Mouse (Mus musculus): ENCODE data around the gene Igsf9b. TPM values are rescaled to one million over a fixed set of nuclear protein-coding genes. Genes with fewer than 3 reads are reported as not detected.

Igsf9b gene
- total and polyA plus RNA-seq, 2 experiments from 2014 or later: 19.3 to 83.3 TPM

DNA sequence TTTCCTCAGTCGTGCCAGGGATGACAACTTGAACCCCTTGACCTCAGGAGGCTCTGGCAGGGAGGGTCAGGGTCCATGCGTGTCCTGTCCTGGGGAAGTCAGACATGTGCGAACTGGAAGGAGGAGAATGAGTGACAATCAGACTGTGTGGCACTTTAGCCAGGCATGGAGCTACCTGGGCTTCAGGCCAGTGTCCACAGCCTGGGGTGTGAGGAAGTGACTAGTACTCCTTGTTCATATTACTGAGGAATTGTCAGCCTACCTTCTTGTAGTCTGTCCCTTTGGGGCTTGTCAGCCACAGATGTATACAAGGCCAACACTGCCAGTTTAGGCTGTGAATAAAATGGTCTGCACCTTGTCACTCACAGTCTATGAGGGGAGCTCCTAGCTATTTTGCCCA, 24.4 kb downstream of the Igsf9b start:
- TF ChIP-seq CTCF (IDR thresholded peaks at IDR 0.05): no peak
- Histone ChIP-seq H3K4me1 (ENCODE audit: insufficient read depth, low read length) (no peaks in the 10 kb centered on the region), H3K9ac (replicated peaks; ENCODE audit: low read length, poor library complexity, severe bottlenecking) (no peak overlapping the region), H3K27me3 (ENCODE audit: insufficient read depth, low read length) (no peaks in the 10 kb centered on the region), H3K4me2 (ENCODE audit: low read depth, low read length, poor library complexity, severe bottlenecking) (no peak overlapping the region), H3K36me3 (ENCODE audit: insufficient read depth, low read length) (peaks cover 60% of the 10 kb centered on the region), H3K27ac (ENCODE audit: low read depth, low read length) (no peak overlapping the region), H3K9me3 (ENCODE audit: low read length) (no peaks in the 10 kb centered on the region), H3K4me3 (ENCODE audit: low read depth, low read length) (no peak overlapping the region)
- ATAC-seq (ENCODE audit: low FRiP score) (peak; percentile 18; the same call in 1 of the 2 replicates), DNase-seq (ENCODE audit: low spot score) (no peak)
- 95% methylated on average over 3 of the region's 3 CpGs for WGBS

DNA sequence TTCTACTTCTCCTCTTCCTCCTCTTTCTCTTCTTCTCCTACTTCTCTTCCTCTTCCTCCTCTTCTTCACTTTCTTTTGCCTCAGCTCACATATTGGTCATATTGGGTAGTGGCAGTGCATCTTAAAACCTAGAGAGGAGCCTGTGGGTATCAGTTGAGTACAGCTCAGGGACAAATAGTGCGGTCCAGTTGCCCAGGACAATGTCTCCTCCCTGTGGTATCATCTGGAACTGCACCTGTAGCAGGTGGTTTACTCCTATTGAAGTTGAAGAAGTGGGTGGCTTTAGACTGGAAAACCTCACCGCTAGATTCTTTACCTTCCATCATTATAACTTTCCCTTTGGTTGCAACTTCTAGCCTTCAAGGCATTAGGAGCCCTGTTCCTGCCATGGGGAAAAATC, 26.9 kb downstream of the Igsf9b start:
- no peaks in the 10 kb centered on the region for H3K4me1 ChIP-seq (ENCODE audit: insufficient read depth, low read length)
- 48% methylated on average over 2 of the region's 2 CpGs for WGBS
- TF ChIP-seq CTCF (IDR thresholded peaks at IDR 0.05): peak; percentile 95
- no peaks in the 10 kb centered on the region for H3K9me3 ChIP-seq (ENCODE audit: low read length)
- no peak overlapping the region for H3K27ac ChIP-seq (ENCODE audit: low read depth, low read length)
- ATAC-seq (ENCODE audit: low FRiP score): no peak
- no peak overlapping the region for H3K4me2 ChIP-seq (ENCODE audit: low read depth, low read length, poor library complexity, severe bottlenecking)
- no peak overlapping the region for H3K9ac ChIP-seq (replicated peaks; ENCODE audit: low read length, poor library complexity, severe bottlenecking)
- DNase-seq (ENCODE audit: low spot score): peak; percentile 78
- no peaks in the 10 kb centered on the region for H3K27me3 ChIP-seq (ENCODE audit: insufficient read depth, low read length)
- H3K4me3 ChIP-seq (ENCODE audit: low read depth, low read length): no peak overlapping the region
- H3K36me3 ChIP-seq (ENCODE audit: insufficient read depth, low read length): peaks cover 61% of the 10 kb centered on the region

DNA sequence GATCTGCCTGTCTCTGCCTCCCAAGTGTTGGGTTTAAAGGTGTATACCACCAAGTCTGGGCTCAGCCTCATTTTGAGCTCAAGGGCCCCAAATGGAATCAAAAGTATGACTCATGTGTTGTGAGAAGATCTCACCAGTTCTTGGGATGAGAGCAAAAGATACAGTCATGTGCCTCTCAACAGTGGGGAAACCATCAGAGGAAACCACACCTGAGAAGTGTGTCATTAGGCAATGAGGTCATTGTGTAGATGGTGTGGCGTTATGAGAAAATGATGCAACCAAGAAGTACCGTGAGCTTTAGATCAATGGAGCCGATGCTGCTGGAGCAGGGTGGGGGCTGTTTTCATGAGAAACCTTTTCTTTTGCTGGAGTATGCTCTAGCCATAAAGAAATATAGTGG, 28.6 kb downstream of the Igsf9b start:
- DNase-seq (ENCODE audit: low spot score) (no peak), ATAC-seq (ENCODE audit: low FRiP score) (no peak)
- Histone ChIP-seq H3K27ac (ENCODE audit: low read depth, low read length) (no peak overlapping the region), H3K36me3 (ENCODE audit: insufficient read depth, low read length) (peaks cover 72% of the 10 kb centered on the region), H3K9ac (replicated peaks; ENCODE audit: low read length, poor library complexity, severe bottlenecking) (no peak overlapping the region), H3K9me3 (ENCODE audit: low read length) (no peaks in the 10 kb centered on the region), H3K27me3 (ENCODE audit: insufficient read depth, low read length) (no peaks in the 10 kb centered on the region), H3K4me3 (ENCODE audit: low read depth, low read length) (no peak overlapping the region), H3K4me2 (ENCODE audit: low read depth, low read length, poor library complexity, severe bottlenecking) (no peak overlapping the region), H3K4me1 (ENCODE audit: insufficient read depth, low read length) (no peaks in the 10 kb centered on the region)
- TF ChIP-seq CTCF (IDR thresholded peaks at IDR 0.05): no peak
- WGBS: 98% methylated on average over 3 of the region's 3 CpGs

DNA sequence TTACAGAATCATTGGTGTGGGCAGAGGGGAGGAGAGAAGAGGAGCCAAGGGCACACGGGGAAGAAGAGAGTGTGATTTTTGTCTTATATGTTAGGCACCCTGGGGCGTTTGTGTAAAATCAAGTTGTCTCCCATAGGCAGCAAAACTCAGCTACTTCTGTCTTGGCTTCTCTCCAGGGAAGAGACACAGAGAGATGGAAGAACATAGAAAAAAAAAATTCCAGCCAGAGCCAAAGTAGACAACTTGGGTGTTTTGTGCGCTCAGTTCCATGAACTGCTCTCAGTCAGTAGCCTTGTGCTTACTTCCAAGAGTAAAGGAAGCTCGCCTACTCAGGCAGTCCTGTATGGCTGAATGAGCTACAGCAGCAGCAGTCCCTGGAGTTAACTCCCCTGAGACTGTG, 31.4 kb downstream of the Igsf9b start:
- no peak for DNase-seq (ENCODE audit: low spot score)
- no peak overlapping the region for H3K4me2 ChIP-seq (ENCODE audit: low read depth, low read length, poor library complexity, severe bottlenecking)
- 84% methylated on average over 4 of the region's 4 CpGs for WGBS
- no peak for ATAC-seq (ENCODE audit: low FRiP score)
- H3K27ac ChIP-seq (ENCODE audit: low read depth, low read length): no peak overlapping the region
- H3K4me3 ChIP-seq (ENCODE audit: low read depth, low read length): no peak overlapping the region
- no peak overlapping the region for H3K9ac ChIP-seq (replicated peaks; ENCODE audit: low read length, poor library complexity, severe bottlenecking)
- TF ChIP-seq CTCF (IDR thresholded peaks at IDR 0.05): no peak
- no peaks in the 10 kb centered on the region for H3K9me3 ChIP-seq (ENCODE audit: low read length)
- H3K36me3 ChIP-seq (ENCODE audit: insufficient read depth, low read length): peaks cover 78% of the 10 kb centered on the region
- H3K27me3 ChIP-seq (ENCODE audit: insufficient read depth, low read length): no peaks in the 10 kb centered on the region
- no peaks in the 10 kb centered on the region for H3K4me1 ChIP-seq (ENCODE audit: insufficient read depth, low read length)

DNA sequence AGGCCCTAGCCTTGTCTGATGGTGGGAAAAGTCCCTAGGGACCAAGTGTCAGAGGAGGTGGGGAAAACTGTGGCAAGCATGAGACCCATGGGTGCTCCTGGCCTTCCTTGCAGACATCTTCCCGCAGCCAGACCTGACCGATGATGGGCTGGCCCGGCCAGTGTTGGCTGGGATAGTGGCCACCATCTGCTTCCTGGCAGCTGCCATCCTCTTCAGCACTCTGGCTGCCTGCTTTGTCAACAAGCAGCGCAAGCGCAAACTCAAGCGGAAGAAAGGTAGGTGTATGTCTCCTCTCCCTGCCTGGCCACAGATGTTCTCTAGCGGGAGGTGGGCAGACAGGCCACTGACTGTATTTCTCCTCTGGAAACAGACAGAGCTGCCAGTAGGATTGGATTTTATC, 32.5 kb downstream of the Igsf9b start:
- Histone ChIP-seq H3K9ac (replicated peaks; ENCODE audit: low read length, poor library complexity, severe bottlenecking) (no peak overlapping the region), H3K4me1 (ENCODE audit: insufficient read depth, low read length) (no peaks in the 10 kb centered on the region), H3K9me3 (ENCODE audit: low read length) (no peaks in the 10 kb centered on the region), H3K27ac (ENCODE audit: low read depth, low read length) (no peak overlapping the region), H3K4me3 (ENCODE audit: low read depth, low read length) (no peak overlapping the region), H3K4me2 (ENCODE audit: low read depth, low read length, poor library complexity, severe bottlenecking) (no peak overlapping the region), H3K27me3 (ENCODE audit: insufficient read depth, low read length) (no peaks in the 10 kb centered on the region), H3K36me3 (ENCODE audit: insufficient read depth, low read length) (peaks cover 82% of the 10 kb centered on the region)
- DNase-seq (ENCODE audit: low spot score) (peak; percentile 61), ATAC-seq (ENCODE audit: low FRiP score) (no peak)
- TF ChIP-seq CTCF (IDR thresholded peaks at IDR 0.05): no peak
- WGBS: 84% methylated on average over 7 of the region's 7 CpGs

DNA sequence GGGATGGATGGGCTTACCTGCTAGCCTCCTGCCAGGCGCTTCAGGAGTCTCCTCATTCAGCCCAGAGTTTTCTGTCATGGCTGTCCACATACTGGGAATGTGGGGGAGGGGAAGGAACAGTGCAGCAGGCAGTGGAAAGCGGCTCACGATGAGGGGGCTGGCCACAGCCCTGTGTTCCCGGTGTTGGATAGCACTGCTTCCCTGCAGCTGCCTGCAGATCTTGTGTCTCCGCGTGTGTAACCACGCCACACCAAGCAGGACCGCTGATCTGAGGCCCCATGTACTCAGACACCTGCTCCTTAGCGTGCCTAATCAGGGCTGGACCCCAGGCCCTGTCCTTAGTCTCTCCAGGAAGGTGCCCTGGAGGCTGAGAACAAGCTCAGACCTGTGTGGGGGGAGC, 35.9 kb downstream of the Igsf9b start:
- TF ChIP-seq CTCF (IDR thresholded peaks at IDR 0.05): no peak

More for the DNA sequence above, 35.9 kb downstream of the Igsf9b start:
- no peak for DNase-seq (ENCODE audit: low spot score)
- 84% methylated on average over 9 of the region's 9 CpGs for WGBS
- H3K4me1 ChIP-seq (ENCODE audit: insufficient read depth, low read length): no peaks in the 10 kb centered on the region
- H3K27ac ChIP-seq (ENCODE audit: low read depth, low read length): no peak overlapping the region
- no peaks in the 10 kb centered on the region for H3K9me3 ChIP-seq (ENCODE audit: low read length)
- ATAC-seq (ENCODE audit: low FRiP score): no peak
- H3K4me3 ChIP-seq (ENCODE audit: low read depth, low read length): no peak overlapping the region
- H3K9ac ChIP-seq (replicated peaks; ENCODE audit: low read length, poor library complexity, severe bottlenecking): no peak overlapping the region
- no peak overlapping the region for H3K4me2 ChIP-seq (ENCODE audit: low read depth, low read length, poor library complexity, severe bottlenecking)
- H3K27me3 ChIP-seq (ENCODE audit: insufficient read depth, low read length): no peaks in the 10 kb centered on the region
- H3K36me3 ChIP-seq (ENCODE audit: insufficient read depth, low read length): peaks cover 61% of the 10 kb centered on the region
